Mouse (Mus musculus) gastrocnemius, adult 8-10 months (tissue): Measurements from ENCODE around the gene Gbp6. TPM values are rescaled to one million over a fixed set of nuclear protein-coding genes. Genes with fewer than 3 reads are reported as not detected.

Experiments used
- total RNA-seq, 4 experiments: library from RNA; stranded (reverse); gene quantifications; 2 replicates each; pipeline ENCODE4 v1.2.4; 2022

The Gbp6 gene
- total RNA-seq, 4 experiments from 2014 or later = 4.6 to 7.9 (median 5.8) TPM

Other genes starting within 250 kb of the Gbp6 start
- gene Gbp9, start 154.2 kb downstream of the Gbp6 start, total RNA-seq = 1 to 10 TPM; 1.3 to 3.4 (median 1.5) TPM
- gene Gbp8, start 154.2 kb downstream of the Gbp6 start, total RNA-seq = under 1 TPM in 1 of 4 experiments, not detected in 3; 0.24 TPM
- 1 to 10 TPM; 1.4 to 1.8 (median 1.6) TPM for gene Gbp4, start 154.1 kb downstream of the Gbp6 start, total RNA-seq
- 1 to 10 TPM; 1.3 to 2.4 (median 1.8) TPM for gene Gbp10, start 54.2 kb downstream of the Gbp6 start, total RNA-seq
- gene Gm43302, start within 50 bp of the Gbp6 start, total RNA-seq = 1 to 10 TPM in 1 of 4 experiments, under 1 TPM in 1, not detected in 2; 0.64 to 1.3 TPM
- 1 to 10 TPM in 2 of 4 experiments, under 1 TPM in 2; 0.91 to 1.7 (median 1.3) TPM for gene Lrrc8b, start 122.1 kb upstream of the Gbp6 start, total RNA-seq
- gene Lrrc8c, start 225.7 kb upstream of the Gbp6 start, total RNA-seq = 1 to 10 TPM; 4.7 to 8.1 (median 5.5) TPM